Mouse (Mus musculus) cerebellum, postnatal 36 days (tissue): ENCODE data around the gene Magi1.
A peak's percentile ranks its signal among the peaks of the same experiment; 100 is the strongest.

Experiments
- DNase-seq, 2 experiments: peaks; one replicate each; pipeline ENCODE4 v3.0.0; 2021 to 2022; ENCODE audit warnings: mixed read lengths in 2 of 2

Magi1 gene

GRCm38 (mm10) chr6:94283318-94284061 is at the start of gene Magi1:
Gene Magi1 (minus strand): TSS chr6:94283917.
- peak; percentile 92 to 94 for DNase-seq

GRCm38 (mm10) chr6:94327143-94327542 is 43.4 kb upstream of the Magi1 start:
- no peak for DNase-seq

- no peak for DNase-seq
Observed at GRCm38 (mm10) chr6:94316886-94317285, 33.2 kb upstream of the Magi1 start.

- no peak for DNase-seq
Observed at GRCm38 (mm10) chr6:94312285-94312684, 28.6 kb upstream of the Magi1 start.

GRCm38 (mm10) chr6:94308498-94308897 is 24.8 kb upstream of the Magi1 start:
- peak in 1 of 2 experiments; percentile 2 for DNase-seq

GRCm38 (mm10) chr6:94303512-94303911 is 19.8 kb upstream of the Magi1 start:
- peak in 1 of 2 experiments; percentile 7 for DNase-seq

- no peak for DNase-seq
Observed at GRCm38 (mm10) chr6:94301804-94302203, 18.1 kb upstream of the Magi1 start.

- DNase-seq: no peak
Observed at GRCm38 (mm10) chr6:94300562-94300961, 16.8 kb upstream of the Magi1 start.

GRCm38 (mm10) chr6:94287387-94287786 is 3.7 kb upstream of the Magi1 start:
- DNase-seq: no peak

- DNase-seq: no peak
Observed at GRCm38 (mm10) chr6:94286555-94286954, 2.8 kb upstream of the Magi1 start.

GRCm38 (mm10) chr6:94284089-94284825 is 540 bp upstream of the Magi1 start:
- DNase-seq: peak; percentile 19 to 33

- DNase-seq: peak; percentile 33 to 35
Observed at GRCm38 (mm10) chr6:94282301-94283241, 1.1 kb downstream of the Magi1 start.

- DNase-seq: peak; percentile 20 to 40
Observed at GRCm38 (mm10) chr6:94281606-94282280, 2.0 kb downstream of the Magi1 start.

GRCm38 (mm10) chr6:94273941-94274340 is 9.8 kb downstream of the Magi1 start:
- DNase-seq: no peak

- no peak for DNase-seq
Observed at GRCm38 (mm10) chr6:94270001-94270400, 13.7 kb downstream of the Magi1 start.

GRCm38 (mm10) chr6:94269174-94269573 is 14.5 kb downstream of the Magi1 start:
- DNase-seq: no peak

GRCm38 (mm10) chr6:94265244-94265935 is 18.3 kb downstream of the Magi1 start:
- no peak for DNase-seq

GRCm38 (mm10) chr6:94264183-94264941 is 19.4 kb downstream of the Magi1 start:
- DNase-seq: no peak

GRCm38 (mm10) chr6:94260831-94261230 is 22.9 kb downstream of the Magi1 start:
- DNase-seq: no peak

GRCm38 (mm10) chr6:94259981-94260380 is 23.7 kb downstream of the Magi1 start:
- no peak for DNase-seq

GRCm38 (mm10) chr6:94257831-94258173 is 25.9 kb downstream of the Magi1 start:
- DNase-seq: no peak
